ENCODE assay signal across 19 mouse cellular contexts in the genomic region with DNA sequence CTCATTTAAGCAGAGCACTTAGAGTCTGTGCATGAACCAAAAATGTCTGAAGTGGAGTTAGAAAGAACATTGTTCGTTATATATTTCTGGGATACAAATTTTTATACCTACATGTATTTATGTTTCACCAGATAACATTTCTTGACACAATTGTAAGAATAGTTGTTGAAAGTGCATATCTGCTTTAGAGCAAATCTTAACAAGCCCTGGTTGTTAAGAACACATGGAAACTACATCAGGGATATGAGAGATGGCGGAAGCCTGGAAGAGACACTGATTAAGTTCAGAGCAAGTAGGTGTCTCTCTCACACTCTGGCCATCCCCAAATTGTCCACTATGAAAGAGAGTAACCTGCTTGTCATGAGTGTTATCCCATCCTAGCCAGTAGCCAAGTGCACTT. TPM values are rescaled to one million over a fixed set of nuclear protein-coding genes. Genes with fewer than 3 reads are reported as not detected.
DNase-seq lines count a peak whose midpoint lies in the region; ATAC-seq and TF ChIP-seq lines count a peak whose summit lies in the region.
"Had no signal": no experiment of that assay in that cellular context is flagged by ENCODE, and none has a peak within 500 bp of the region (broad histone marks: within the 10 kb centered on the region; RNA-seq: fewer than 3 reads in every experiment).

No protein-coding gene starts in this region.

- no peaks in the 10 kb centered on the region for H3K9me3 ChIP-seq in heart, embryonic 16.5 days (replicated peaks; ENCODE audit: control insufficient read depth, low read length)
- H3K9me3 ChIP-seq in liver, embryonic 15.5 days (replicated peaks): no peaks in the 10 kb centered on the region
- H3K9me3 ChIP-seq in hindbrain, embryonic 16.5 days (ENCODE audit: control insufficient read depth, low read length): no peaks in the 10 kb centered on the region
- H3K9me3 ChIP-seq: forebrain, embryonic 15.5 days; hindbrain, embryonic 13.5 days; intestine, embryonic 15.5 days; limb, embryonic 15.5 days; midbrain, embryonic 12.5 days had no signal

- no peaks in the 10 kb centered on the region for H3K27me3 ChIP-seq in heart, embryonic 16.5 days (ENCODE audit: control insufficient read depth, insufficient read depth, low read length)
- H3K27me3 ChIP-seq in liver, embryonic 15.5 days: no peaks in the 10 kb centered on the region
- H3K27me3 ChIP-seq in hindbrain, embryonic 16.5 days (replicated peaks; ENCODE audit: control insufficient read depth, insufficient read depth, low read length): no peaks in the 10 kb centered on the region
- H3K27me3 ChIP-seq: forebrain, embryonic 15.5 days; hindbrain, embryonic 13.5 days; intestine, embryonic 15.5 days; limb, embryonic 15.5 days; midbrain, embryonic 12.5 days had no signal

- H3K4me2 ChIP-seq in heart, embryonic 16.5 days (ENCODE audit: low read depth, low read length): no peak overlapping the region
- H3K4me2 ChIP-seq in liver, embryonic 15.5 days: peak overlapping the region; percentile 70
- H3K4me2 ChIP-seq in hindbrain, embryonic 16.5 days (ENCODE audit: low read length): no peak overlapping the region
- H3K4me2 ChIP-seq: forebrain, embryonic 15.5 days; hindbrain, embryonic 13.5 days; intestine, embryonic 15.5 days; limb, embryonic 15.5 days; midbrain, embryonic 12.5 days had no signal

- DNase-seq in heart, postnatal 14 days: no peak
- peak; percentile 58 for DNase-seq in 416B (ENCODE audit: low read depth)
- DNase-seq in embryo, embryonic 11 days: no peak
- DNase-seq: adrenal gland, postnatal 14 days; cerebellum, postnatal 10 days; heart, adult 11 months; layer of hippocampus, postnatal 36 days; lung, postnatal 36 days; right cerebral cortex, postnatal 14 days; thymus, postnatal 25 days had no signal

- no peak overlapping the region; the same call in 1 of the 2 replicates for H3K9ac ChIP-seq in heart, embryonic 16.5 days (ENCODE audit: low read length)
- H3K9ac ChIP-seq in liver, embryonic 15.5 days: 0 out of 2 replicates have a peak overlapping the region, but pooled peaks have one; percentile 4
- no peak overlapping the region for H3K9ac ChIP-seq in hindbrain, embryonic 16.5 days (ENCODE audit: low read depth, low read length)
- H3K9ac ChIP-seq: forebrain, embryonic 15.5 days; hindbrain, embryonic 13.5 days; intestine, embryonic 15.5 days; limb, embryonic 15.5 days; midbrain, embryonic 12.5 days had no signal

- H3K4me1 ChIP-seq in heart, embryonic 16.5 days (ENCODE audit: control insufficient read depth, insufficient read depth, low read length): no peaks in the 10 kb centered on the region
- H3K4me1 ChIP-seq in bone marrow, adult 2 months (ENCODE audit: control insufficient read depth, insufficient read depth, low read length): no peaks in the 10 kb centered on the region
- peaks cover 24% of the 10 kb centered on the region for H3K4me1 ChIP-seq in liver, embryonic 15.5 days (replicated peaks)
- H3K4me1 ChIP-seq in hindbrain, embryonic 16.5 days (ENCODE audit: control insufficient read depth, insufficient read depth, low read depth, low read length): no peaks in the 10 kb centered on the region
- H3K4me1 ChIP-seq: forebrain, embryonic 15.5 days; hindbrain, embryonic 13.5 days; intestine, embryonic 15.5 days; limb, embryonic 15.5 days; midbrain, embryonic 12.5 days had no signal

- no peak for TF ChIP-seq POLR2A in bone marrow, adult 2 months (IDR thresholded peaks at IDR 0.05; ENCODE audit: borderline replicate concordance, control insufficient read depth, low read depth, low read length)

- no peak for TF ChIP-seq CTCF in bone marrow, adult 2 months (IDR thresholded peaks at IDR 0.05; ENCODE audit: control insufficient read depth, insufficient read depth, low read length)

- no peaks in the 10 kb centered on the region for H3K36me3 ChIP-seq in heart, embryonic 16.5 days (ENCODE audit: control insufficient read depth, insufficient read depth)
- no peaks in the 10 kb centered on the region for H3K36me3 ChIP-seq in liver, embryonic 15.5 days (replicated peaks)
- H3K36me3 ChIP-seq in hindbrain, embryonic 16.5 days (ENCODE audit: control insufficient read depth, insufficient read depth, low read length): no peaks in the 10 kb centered on the region
- H3K36me3 ChIP-seq: forebrain, embryonic 15.5 days; hindbrain, embryonic 13.5 days; intestine, embryonic 15.5 days; limb, embryonic 15.5 days; midbrain, embryonic 12.5 days had no signal

- no peak overlapping the region for H3K27ac ChIP-seq in heart, embryonic 16.5 days (ENCODE audit: low read length)
- no peak overlapping the region; the same call in 1 of the 2 replicates for H3K27ac ChIP-seq in bone marrow, adult 2 months (ENCODE audit: control insufficient read depth, insufficient read depth, low read depth, low read length, poor library complexity)
- H3K27ac ChIP-seq in liver, embryonic 15.5 days (replicated peaks): peak overlapping the region; percentile 78
- H3K27ac ChIP-seq in hindbrain, embryonic 16.5 days (ENCODE audit: low read depth, low read length): no peak overlapping the region
- H3K27ac ChIP-seq: forebrain, embryonic 15.5 days; hindbrain, embryonic 13.5 days; intestine, embryonic 15.5 days; limb, embryonic 15.5 days; midbrain, embryonic 12.5 days had no signal

- intact Hi-C loops in heart, postnatal 14 days (cut with DNase I): loop anchor here (10.0 kb wide), 1 partner anchor 710 kb away; no protein-coding TSS in a partner anchor

- 75% methylated on average over 2 of the region's 2 CpGs for WGBS in heart, embryonic 16.5 days
- WGBS in bone marrow, adult 2 months: 21% methylated on average over 2 of the region's 2 CpGs
- WGBS in liver, embryonic 15.5 days (ENCODE audit: insufficient replicate concordance): 52% methylated on average over 2 of the region's 2 CpGs
- WGBS in hindbrain, embryonic 16.5 days: 97% methylated on average over 2 of the region's 2 CpGs

- no peak for ATAC-seq in heart, embryonic 16.5 days (replicated peaks; ENCODE audit: extremely low read depth, insufficient read depth, low FRiP score)
- no peak for ATAC-seq in liver, embryonic 15.5 days (ENCODE audit: insufficient read depth)
- no peak for ATAC-seq in hindbrain, embryonic 16.5 days
- ATAC-seq: forebrain, embryonic 15.5 days; intestine, embryonic 15.5 days had no signal

- H3K4me3 ChIP-seq in heart, embryonic 16.5 days (ENCODE audit: low read length): peak overlapping the region; percentile 32
- H3K4me3 ChIP-seq in bone marrow, adult 2 months (replicated peaks; ENCODE audit: control insufficient read depth, low read depth, low read length): peak overlapping the region; percentile 45
- H3K4me3 ChIP-seq in liver, embryonic 15.5 days (replicated peaks): peak overlapping the region; percentile 54
- H3K4me3 ChIP-seq in hindbrain, embryonic 16.5 days (ENCODE audit: low read length): no peak overlapping the region
- H3K4me3 ChIP-seq: forebrain, embryonic 15.5 days; hindbrain, embryonic 13.5 days; intestine, embryonic 15.5 days; limb, embryonic 15.5 days; midbrain, embryonic 12.5 days had no signal

RNA-seq across cellular contexts. Expression of a gene that starts 2.4 kb away (rescaled TPM):
- polyA plus RNA-seq in heart, embryonic 16.5 days (2015; fragmentation: Nextera tagmentation; extraction: Ambion mirVana): 86.0 and 92.8 TPM in 2 replicates
- total RNA-seq in heart, postnatal 14 days (2021): 100 to 1,000 TPM; 182 to 189 TPM
- 76.6 and 131 TPM in 2 replicates for polyA plus RNA-seq in bone marrow, adult 2 months (2011; ENCODE audit: insufficient read depth, insufficient read length, low replicate concordance, missing spikeins)
- 88.5 and 93.9 TPM in 2 replicates for polyA plus RNA-seq in liver, embryonic 15.5 days (2015; fragmentation: Nextera tagmentation; extraction: Ambion mirVana)
- polyA plus RNA-seq in hindbrain, embryonic 16.5 days (2015; fragmentation: Nextera tagmentation; extraction: Ambion mirVana): 45.0 and 54.3 TPM in 2 replicates
